Mouse (Mus musculus) midbrain, embryonic 10.5 days (tissue): ENCODE data around the gene Stk24. TPM values are rescaled to one million over a fixed set of nuclear protein-coding genes. Genes with fewer than 3 reads are reported as not detected.

ENCODE experiments used
- DNase-seq: peaks from one replicate; pipeline ENCODE4 v3.0.0-alpha.2; 2017; ENCODE audit warnings: low spot score
- H3K27ac ChIP-seq: fragments of 300-500 bp; sonication (generic); replicated peaks from 2 replicates; pipeline ENCODE4 v1.5.1; 2016; ENCODE audit warnings: mild to moderate bottlenecking
- H3K27me3 ChIP-seq: fragments of 300-500 bp; sonication (generic); 2 replicates; pipeline ENCODE4 v1.6.1; 2016; ENCODE audit warnings: low read depth, mild to moderate bottlenecking; ENCODE audit not compliant: poor library complexity, severe bottlenecking
- H3K36me3 ChIP-seq: fragments of 300-500 bp; sonication (generic); 2 replicates; pipeline ENCODE4 v1.6.1; 2016; ENCODE audit warnings: mild to moderate bottlenecking, moderate library complexity
- H3K4me1 ChIP-seq: fragments of 300-500 bp; sonication (generic); 2 replicates; pipeline ENCODE4 v1.6.1; 2016
- H3K4me3 ChIP-seq: fragments of 300-500 bp; sonication (generic); 2 replicates; pipeline ENCODE4 v1.5.1; 2016; ENCODE audit warnings: mild to moderate bottlenecking, moderate library complexity
- H3K9me3 ChIP-seq: fragments of 300-500 bp; sonication (generic); replicated peaks from 2 replicates; pipeline ENCODE4 v1.6.1; 2016; ENCODE audit warnings: mild to moderate bottlenecking
- WGBS: fragments of 180-500 bp; shearing (Covaris S2); methylation state at CpG from one replicate; pipeline ENCODE4 v1.1.7; 2016; 5-methylcytosine and 5-hydroxymethylcytosine counted together
- polyA plus RNA-seq: library from polyadenylated mRNA; unstranded; fragments of >200 nt; fragmentation: Nextera tagmentation; extraction: Ambion mirVana; gene quantifications from 2 replicates; pipeline ENCODE4 v1.2.1, GENCODE M21; 2016

Gene Stk24
- polyA plus RNA-seq, 1 experiment from 2014 or later, result 36.8 TPM

- Histone ChIP-seq H3K4me1 (peaks cover 12% of the 10 kb centered on the region), H3K4me3 (no peak overlapping the region), H3K27me3 (no peaks in the 10 kb centered on the region), H3K9me3 (no peaks in the 10 kb centered on the region), H3K36me3 (peaks cover 27% of the 10 kb centered on the region), H3K27ac (peak overlapping the region; percentile 42; the same call in 1 of the 2 replicates)
- WGBS, result 86% methylated on average over 8 of the region's 8 CpGs
- DNase-seq, result no peak
Observed at GRCm38 (mm10) chr14:121339951-121340401, 39.8 kb downstream of the Stk24 start.

- H3K9me3 ChIP-seq, result no peaks in the 10 kb centered on the region
Observed at GRCm38 (mm10) chr14:121338819-121339573, 40.8 kb downstream of the Stk24 start.

DNA sequence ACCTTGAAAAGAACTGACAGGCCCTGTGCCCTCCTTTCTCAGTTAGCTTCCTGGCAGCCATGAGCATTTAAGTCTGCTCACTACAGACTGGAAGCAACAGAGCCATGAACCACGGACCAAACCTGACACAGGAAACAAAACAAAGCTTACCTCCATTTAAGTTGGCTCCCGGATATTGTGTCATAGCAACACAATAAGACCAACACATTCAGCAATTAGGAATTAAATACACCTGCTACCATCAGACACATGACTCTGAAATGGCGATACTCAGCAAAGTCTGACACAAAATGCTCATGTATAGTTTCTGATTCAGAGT, 49.8 kb downstream of the Stk24 start:
- 91% methylated on average over 3 of the region's 3 CpGs for WGBS
- Histone ChIP-seq H3K27me3 (no peaks in the 10 kb centered on the region), H3K4me1 (peaks cover 5% of the 10 kb centered on the region; the same call in 1 of the 2 replicates), H3K36me3 (peaks cover 17% of the 10 kb centered on the region), H3K4me3 (no peak overlapping the region), H3K27ac (no peak overlapping the region), H3K9me3 (no peaks in the 10 kb centered on the region)
- DNase-seq, result no peak

More at GRCm38 (mm10) chr14:121338819-121339573, 40.8 kb downstream of the Stk24 start:
- H3K27me3 ChIP-seq, result no peaks in the 10 kb centered on the region
- WGBS, result 91% methylated on average over 18 of the region's 18 CpGs
- no peak overlapping the region for H3K27ac ChIP-seq
- no peak overlapping the region for H3K4me3 ChIP-seq
- peaks cover 12% of the 10 kb centered on the region for H3K4me1 ChIP-seq
- peaks cover 35% of the 10 kb centered on the region for H3K36me3 ChIP-seq
- DNase-seq, result no peak

DNA sequence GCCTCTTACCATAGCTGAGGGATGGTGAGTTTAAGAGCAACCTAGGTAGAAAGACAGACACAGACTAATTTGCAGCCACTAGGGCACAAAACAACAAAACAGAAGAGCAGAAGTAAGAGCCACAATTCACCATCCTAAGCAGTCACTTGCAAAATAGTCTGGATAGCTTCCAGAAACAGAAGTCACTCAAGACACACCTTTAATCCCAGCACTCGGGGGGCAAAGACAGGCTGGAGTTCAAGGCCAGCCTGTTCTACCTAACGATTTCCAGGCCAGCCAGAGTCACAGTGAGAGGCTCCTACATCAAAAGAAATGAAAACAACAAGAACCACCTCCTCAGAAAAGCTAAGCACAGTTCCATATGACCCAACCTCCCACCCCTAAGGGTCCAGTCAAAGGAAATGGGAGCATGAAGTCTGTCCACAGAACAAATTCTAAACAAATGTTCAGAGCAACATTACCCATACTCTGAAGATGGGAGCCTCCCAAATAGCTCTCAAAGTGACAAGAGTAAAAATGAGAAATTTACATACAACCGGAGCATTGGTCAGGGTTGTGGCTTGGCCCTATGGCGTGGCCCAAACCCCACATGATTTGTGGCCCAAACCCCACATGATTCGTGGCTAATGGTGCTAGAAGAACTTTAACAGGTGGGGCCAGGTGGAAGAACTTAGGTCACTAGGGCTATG, 50.3 kb downstream of the Stk24 start:
- no peak overlapping the region for H3K27ac ChIP-seq
- H3K4me3 ChIP-seq, result no peak overlapping the region
- H3K4me1 ChIP-seq, result peaks cover 5% of the 10 kb centered on the region; the same call in 1 of the 2 replicates
- 80% methylated on average over 5 of the region's 5 CpGs for WGBS
- no peaks in the 10 kb centered on the region for H3K9me3 ChIP-seq
- DNase-seq, result no peak
- peaks cover 12% of the 10 kb centered on the region for H3K36me3 ChIP-seq
- H3K27me3 ChIP-seq, result no peaks in the 10 kb centered on the region

- no peak overlapping the region for H3K4me3 ChIP-seq
- no peak for DNase-seq
- WGBS, result 88% methylated on average over 5 of the region's 5 CpGs
- H3K27me3 ChIP-seq, result no peaks in the 10 kb centered on the region
- H3K9me3 ChIP-seq, result no peaks in the 10 kb centered on the region
- peaks cover 8% of the 10 kb centered on the region for H3K36me3 ChIP-seq
- H3K27ac ChIP-seq, result no peak overlapping the region
- H3K4me1 ChIP-seq, result peaks cover 5% of the 10 kb centered on the region; the same call in 1 of the 2 replicates
Observed at GRCm38 (mm10) chr14:121328878-121329277, 50.9 kb downstream of the Stk24 start.

GRCm38 (mm10) chr14:121326432-121326831, 53.4 kb downstream of the Stk24 start:
- Histone ChIP-seq H3K27me3 (no peaks in the 10 kb centered on the region), H3K4me1 (peaks cover 5% of the 10 kb centered on the region; the same call in 1 of the 2 replicates), H3K27ac (no peak overlapping the region), H3K9me3 (0 out of 2 replicates have a peak, but pooled peaks cover 4% of the 10 kb centered on the region), H3K4me3 (no peak overlapping the region), H3K36me3 (peaks cover 8% of the 10 kb centered on the region; the same call in 1 of the 2 replicates)
- 94% methylated on average over 2 of the region's 2 CpGs for WGBS
- no peak for DNase-seq

GRCm38 (mm10) chr14:121324521-121325330, 55.1 kb downstream of the Stk24 start:
- H3K4me1 ChIP-seq, result peaks cover 5% of the 10 kb centered on the region; the same call in 1 of the 2 replicates
- no peaks in the 10 kb centered on the region for H3K27me3 ChIP-seq
- no peak for DNase-seq
- WGBS, result 91% methylated on average over 17 of the region's 17 CpGs
- H3K9me3 ChIP-seq, result peaks cover 5% of the 10 kb centered on the region; the same call in 1 of the 2 replicates
- H3K36me3 ChIP-seq, result peaks cover 11% of the 10 kb centered on the region; the same call in 1 of the 2 replicates
- H3K27ac ChIP-seq, result no peak overlapping the region
- no peak overlapping the region for H3K4me3 ChIP-seq

GRCm38 (mm10) chr14:121322641-121323040, 57.2 kb downstream of the Stk24 start:
- Histone ChIP-seq H3K4me3 (no peak overlapping the region), H3K27me3 (no peaks in the 10 kb centered on the region), H3K9me3 (peaks cover 5% of the 10 kb centered on the region; the same call in 1 of the 2 replicates), H3K4me1 (peaks cover 5% of the 10 kb centered on the region; the same call in 1 of the 2 replicates), H3K36me3 (peaks cover 11% of the 10 kb centered on the region; the same call in 1 of the 2 replicates), H3K27ac (no peak overlapping the region)
- WGBS, result 90% methylated on average over 7 of the region's 7 CpGs
- DNase-seq, result no peak

GRCm38 (mm10) chr14:121322150-121322549, 57.7 kb downstream of the Stk24 start:
- Histone ChIP-seq H3K9me3 (peaks cover 5% of the 10 kb centered on the region; the same call in 1 of the 2 replicates), H3K4me3 (no peak overlapping the region), H3K27me3 (no peaks in the 10 kb centered on the region), H3K27ac (no peak overlapping the region), H3K4me1 (peaks cover 6% of the 10 kb centered on the region), H3K36me3 (peaks cover 11% of the 10 kb centered on the region; the same call in 1 of the 2 replicates)
- no peak for DNase-seq
- 91% methylated on average over 5 of the region's 5 CpGs for whole genome bisulfite sequencing

DNA sequence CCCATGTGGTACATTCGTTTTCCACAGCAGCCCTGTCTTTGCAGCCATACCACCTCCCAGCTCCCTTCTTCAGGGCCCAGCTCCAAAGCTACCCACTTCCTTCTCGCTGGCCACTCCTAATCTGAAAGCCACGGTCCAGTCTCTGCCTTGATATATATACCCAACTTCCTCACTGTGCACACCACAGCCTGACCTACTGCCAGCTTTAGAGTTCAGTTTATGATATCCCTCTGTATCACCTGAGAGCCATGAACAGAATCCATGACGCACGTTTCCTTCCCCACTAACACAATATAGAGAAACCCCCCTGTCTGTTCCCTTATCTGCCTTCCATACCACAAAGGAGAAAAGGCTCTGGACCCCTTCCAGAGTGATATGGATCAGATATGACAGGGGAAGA, 61.4 kb downstream of the Stk24 start:
- H3K27me3 ChIP-seq, result no peaks in the 10 kb centered on the region
- 90% methylated on average over 5 of the region's 5 CpGs for WGBS

GRCm38 (mm10) chr14:121317312-121317671, 62.5 kb downstream of the Stk24 start:
- no peaks in the 10 kb centered on the region for H3K27me3 ChIP-seq
- peaks cover 21% of the 10 kb centered on the region for H3K4me1 ChIP-seq
- peaks cover 5% of the 10 kb centered on the region; the same call in 1 of the 2 replicates for H3K9me3 ChIP-seq
- 91% methylated on average over 3 of the region's 3 CpGs for WGBS
- no peak overlapping the region for H3K4me3 ChIP-seq
- H3K27ac ChIP-seq, result 0 out of 2 replicates have a peak overlapping the region, but pooled peaks have one; percentile 30
- H3K36me3 ChIP-seq, result peaks cover 9% of the 10 kb centered on the region; the same call in 1 of the 2 replicates
- DNase-seq, result no peak

More for the DNA sequence above, 61.4 kb downstream of the Stk24 start:
- Histone ChIP-seq H3K4me1 (peaks cover 21% of the 10 kb centered on the region), H3K27ac (no peak overlapping the region), H3K9me3 (peaks cover 5% of the 10 kb centered on the region; the same call in 1 of the 2 replicates), H3K36me3 (peaks cover 11% of the 10 kb centered on the region; the same call in 1 of the 2 replicates), H3K4me3 (no peak overlapping the region)
- DNase-seq, result no peak
